Mouse (Mus musculus) olfactory bulb, adult 2 months (tissue): Measurements from ENCODE around the gene Ccdc186.

Experiments used
- CTCF ChIP-seq: fragments of 200-500 bp; IDR thresholded peaks from 2 replicates; pipeline ENCODE4 v1.5.1; 2012; ENCODE audit warnings: low read depth, mild to moderate bottlenecking, low read length, moderate library complexity; ENCODE audit not compliant: insufficient read depth
- POLR2A ChIP-seq: fragments of 200-500 bp; IDR thresholded peaks from 2 replicates; pipeline ENCODE4 v1.6.1; 2012; ENCODE audit warnings: mild to moderate bottlenecking, low read depth, low read length, moderate library complexity; ENCODE audit not compliant: insufficient read depth

GRCm38 (mm10) chr19:56797376-56797775 is 24.6 kb downstream of the Ccdc186 start:
- TF ChIP-seq CTCF (no peak), POLR2A (no peak)
